Mouse (Mus musculus): ENCODE data around the gene Akt3. TPM values are rescaled to one million over a fixed set of nuclear protein-coding genes. Genes with fewer than 3 reads are reported as not detected.

Akt3 gene
- polyA plus RNA-seq, 1 experiment from 2014 or later: 16.9 TPM

DNA sequence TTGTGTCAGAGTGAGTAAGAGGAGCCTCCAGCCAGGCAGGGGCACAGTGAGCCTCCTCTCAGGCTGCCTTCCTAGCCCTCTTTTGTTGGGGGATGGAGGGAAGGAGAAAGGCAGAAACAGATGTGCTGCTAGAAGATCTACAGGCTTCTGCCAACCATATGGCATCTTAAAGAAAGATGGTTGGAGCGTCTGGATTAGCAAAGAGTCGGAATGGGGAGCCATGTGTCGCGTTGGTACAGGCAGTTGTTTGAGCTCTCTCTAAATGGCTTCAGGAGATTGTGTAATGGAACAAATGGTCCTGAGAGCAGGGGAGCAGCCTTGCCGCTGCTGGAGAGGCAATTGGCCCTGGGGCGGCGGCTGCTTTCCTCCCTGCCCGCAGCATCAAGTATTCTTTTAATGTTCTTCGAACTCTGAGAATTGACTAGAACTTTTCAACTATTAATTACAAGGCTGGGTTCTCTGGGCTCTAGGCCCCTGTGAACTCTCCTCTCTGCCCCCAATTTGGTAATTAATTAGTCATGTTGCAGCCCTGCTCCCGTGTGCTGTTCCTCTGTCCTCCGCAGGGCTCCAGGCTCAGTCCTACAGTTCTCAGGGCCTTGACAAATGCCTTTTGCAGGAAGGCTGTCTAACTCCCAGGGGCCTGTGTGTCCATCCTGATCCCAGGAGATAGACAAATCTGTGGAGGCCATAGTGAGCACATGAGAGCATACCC, 263.1 kb downstream of the Akt3 start:
- Histone ChIP-seq H3K9me3 (replicated peaks) (no peaks in the 10 kb centered on the region), H3K36me3 (no peaks in the 10 kb centered on the region), H3K4me3 (replicated peaks) (no peak overlapping the region), H3K9ac (replicated peaks) (no peak overlapping the region), H3K4me2 (no peak overlapping the region), H3K4me1 (peaks cover 52% of the 10 kb centered on the region), H3K27ac (replicated peaks) (peak overlapping the region; percentile 64; the same call in 1 of the 2 replicates), H3K27me3 (replicated peaks) (peaks cover 4% of the 10 kb centered on the region; the same call in 1 of the 2 replicates)
- 19% methylated on average over 11 of the region's 11 CpGs for WGBS
- ATAC-seq (ENCODE audit: low FRiP score): no peak

- Histone ChIP-seq H3K27me3 (replicated peaks) (peaks cover 4% of the 10 kb centered on the region; the same call in 1 of the 2 replicates), H3K36me3 (no peaks in the 10 kb centered on the region), H3K4me2 (no peak overlapping the region), H3K4me3 (replicated peaks) (no peak overlapping the region), H3K9ac (replicated peaks) (no peak overlapping the region), H3K9me3 (replicated peaks) (no peaks in the 10 kb centered on the region), H3K27ac (replicated peaks) (0 out of 2 replicates have a peak overlapping the region, but pooled peaks have one; percentile 7), H3K4me1 (peaks cover 45% of the 10 kb centered on the region)
- ATAC-seq (ENCODE audit: low FRiP score): peak; percentile 25; the same call in 1 of the 2 replicates
- WGBS: 11% methylated on average over 7 of the region's 7 CpGs
Measured at GRCm38 (mm10) chr1:176994087-176994486, 263.9 kb downstream of the Akt3 start.

DNA sequence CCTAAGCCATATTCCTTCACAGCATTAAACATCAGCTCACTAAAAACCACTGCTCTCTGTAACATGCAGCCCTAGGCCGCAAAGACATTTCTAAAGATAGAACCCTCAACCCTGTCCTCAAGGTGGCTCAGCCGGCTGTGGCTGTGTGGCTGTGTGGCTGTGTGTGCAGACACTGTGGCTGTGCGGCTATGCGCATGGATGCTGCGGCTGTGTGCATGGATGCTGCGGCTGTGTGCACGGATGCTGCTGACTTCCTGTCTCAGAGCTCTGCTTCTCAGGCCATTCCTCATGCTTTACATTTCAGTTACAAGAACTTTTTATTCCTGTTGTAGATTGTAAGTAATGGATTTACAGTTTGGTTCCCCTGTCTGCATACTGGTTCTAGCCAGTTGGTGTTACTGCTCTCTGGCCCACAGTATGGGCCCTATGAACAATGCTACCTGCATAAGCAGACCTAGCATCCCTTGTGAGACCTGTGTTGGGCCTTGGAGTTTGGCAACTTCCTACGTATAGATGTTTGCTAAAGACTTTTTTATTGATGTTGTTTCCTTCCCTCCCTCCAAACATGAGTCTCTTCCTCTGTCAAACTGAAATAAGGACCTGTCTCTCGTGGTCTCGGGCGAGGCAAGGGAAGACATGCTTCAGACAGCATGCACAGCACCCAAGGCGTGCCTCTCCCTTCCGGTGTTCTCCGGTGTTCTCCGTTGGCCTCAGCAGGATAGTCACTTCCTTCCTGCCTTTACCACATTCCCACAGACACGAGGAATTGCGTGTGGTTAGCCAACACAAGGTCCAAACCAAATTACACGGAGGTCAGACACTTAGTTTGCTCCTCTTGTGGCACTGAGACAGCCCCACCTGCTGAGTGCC, 264.6 kb downstream of the Akt3 start:
- Histone ChIP-seq H3K9ac (replicated peaks) (no peak overlapping the region), H3K9me3 (replicated peaks) (no peaks in the 10 kb centered on the region), H3K27me3 (replicated peaks) (peaks cover 4% of the 10 kb centered on the region; the same call in 1 of the 2 replicates), H3K27ac (replicated peaks) (0 out of 2 replicates have a peak overlapping the region, but pooled peaks have one; percentile 3), H3K4me2 (no peak overlapping the region), H3K36me3 (no peaks in the 10 kb centered on the region), H3K4me3 (replicated peaks) (no peak overlapping the region), H3K4me1 (peaks cover 39% of the 10 kb centered on the region)
- no peak for ATAC-seq (ENCODE audit: low FRiP score)
- WGBS: 70% methylated on average over 18 of the region's 18 CpGs

- WGBS: 28% methylated on average over 8 of the region's 8 CpGs
- H3K36me3 ChIP-seq: no peaks in the 10 kb centered on the region
- H3K4me2 ChIP-seq: no peak overlapping the region
- no peaks in the 10 kb centered on the region for H3K9me3 ChIP-seq (replicated peaks)
- no peak overlapping the region for H3K27ac ChIP-seq (replicated peaks)
- peaks cover 4% of the 10 kb centered on the region; the same call in 1 of the 2 replicates for H3K27me3 ChIP-seq (replicated peaks)
- peaks cover 31% of the 10 kb centered on the region for H3K4me1 ChIP-seq
- no peak for ATAC-seq (ENCODE audit: low FRiP score)
- no peak overlapping the region for H3K4me3 ChIP-seq (replicated peaks)
- H3K9ac ChIP-seq (replicated peaks): no peak overlapping the region
Measured at GRCm38 (mm10) chr1:176992517-176992916, 265.5 kb downstream of the Akt3 start.

DNA sequence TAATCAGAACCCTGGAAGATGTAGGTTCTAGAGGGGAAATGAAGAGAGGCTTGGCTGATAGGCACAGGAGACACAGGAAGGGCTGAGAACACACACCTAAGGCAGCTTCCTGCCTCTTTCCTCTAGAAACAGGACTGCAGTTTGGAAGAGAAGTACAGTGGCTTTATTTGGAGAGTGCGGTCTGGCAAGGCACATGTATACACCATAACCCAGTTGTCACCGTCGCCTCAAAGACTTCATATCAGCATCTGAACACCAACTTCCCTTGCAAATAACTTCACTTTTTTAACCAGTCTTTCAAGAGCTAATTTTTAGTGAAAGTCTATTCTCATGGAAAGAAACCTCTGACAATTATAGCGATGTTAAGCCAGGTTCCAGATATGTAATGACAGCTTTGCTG, 266.5 kb downstream of the Akt3 start:
- 95% methylated on average over 4 of the region's 4 CpGs for WGBS
- Histone ChIP-seq H3K9ac (replicated peaks) (no peak overlapping the region), H3K9me3 (replicated peaks) (no peaks in the 10 kb centered on the region), H3K4me1 (peaks cover 30% of the 10 kb centered on the region), H3K27ac (replicated peaks) (no peak overlapping the region), H3K4me3 (replicated peaks) (no peak overlapping the region), H3K36me3 (no peaks in the 10 kb centered on the region), H3K4me2 (no peak overlapping the region), H3K27me3 (replicated peaks) (peaks cover 4% of the 10 kb centered on the region; the same call in 1 of the 2 replicates)
- ATAC-seq (ENCODE audit: low FRiP score): no peak

- WGBS: 66% methylated on average over 6 of the region's 6 CpGs
Measured at GRCm38 (mm10) chr1:176986990-176987740, 270.8 kb downstream of the Akt3 start.

DNA sequence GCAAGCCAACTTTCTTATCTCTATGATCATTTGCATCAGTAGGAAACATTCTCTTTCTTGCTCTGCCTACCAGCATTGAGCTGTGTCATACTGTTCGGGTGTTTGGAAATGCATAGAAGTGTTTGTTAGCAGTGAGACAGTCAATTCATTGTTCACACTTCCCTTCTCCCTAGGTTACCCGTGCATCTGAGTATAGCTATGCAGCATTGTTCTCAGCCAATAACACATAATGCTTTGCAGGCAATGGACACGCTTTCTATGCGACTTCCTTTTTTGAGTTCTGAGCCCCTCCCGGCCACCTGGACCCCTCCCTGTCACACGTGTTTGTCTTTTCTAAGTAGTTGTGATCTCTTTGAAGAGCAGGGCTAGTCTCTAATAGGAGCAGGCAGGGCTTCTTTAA, 271.7 kb downstream of the Akt3 start:
- H3K9me3 ChIP-seq (replicated peaks): no peaks in the 10 kb centered on the region
- 39% methylated on average over 6 of the region's 6 CpGs for WGBS
- peaks cover 25% of the 10 kb centered on the region for H3K4me1 ChIP-seq
- H3K27me3 ChIP-seq (replicated peaks): no peaks in the 10 kb centered on the region; the same call in 1 of the 2 replicates
- H3K4me2 ChIP-seq: no peak overlapping the region
- no peaks in the 10 kb centered on the region for H3K36me3 ChIP-seq
- no peak overlapping the region for H3K27ac ChIP-seq (replicated peaks)
- no peak overlapping the region for H3K9ac ChIP-seq (replicated peaks)
- no peak overlapping the region for H3K4me3 ChIP-seq (replicated peaks)
- ATAC-seq (ENCODE audit: low FRiP score): no peak

More at GRCm38 (mm10) chr1:176986990-176987740, 270.8 kb downstream of the Akt3 start:
- H3K4me3 ChIP-seq (replicated peaks): no peak overlapping the region
- H3K27ac ChIP-seq (replicated peaks): no peak overlapping the region
- no peaks in the 10 kb centered on the region for H3K9me3 ChIP-seq (replicated peaks)
- H3K36me3 ChIP-seq: no peaks in the 10 kb centered on the region
- peaks cover 22% of the 10 kb centered on the region for H3K4me1 ChIP-seq
- no peak for ATAC-seq (ENCODE audit: low FRiP score)
- no peaks in the 10 kb centered on the region; the same call in 1 of the 2 replicates for H3K27me3 ChIP-seq (replicated peaks)
- no peak overlapping the region for H3K4me2 ChIP-seq
- H3K9ac ChIP-seq (replicated peaks): no peak overlapping the region

- no peak for ATAC-seq (ENCODE audit: low FRiP score)
- H3K4me1 ChIP-seq: peaks cover 31% of the 10 kb centered on the region
- H3K4me2 ChIP-seq: no peak overlapping the region
- 53% methylated on average over 6 of the region's 6 CpGs for WGBS
- H3K9me3 ChIP-seq (replicated peaks): no peaks in the 10 kb centered on the region
- H3K27me3 ChIP-seq (replicated peaks): no peaks in the 10 kb centered on the region; the same call in 1 of the 2 replicates
- no peaks in the 10 kb centered on the region for H3K36me3 ChIP-seq
- H3K4me3 ChIP-seq (replicated peaks): no peak overlapping the region
- no peak overlapping the region for H3K9ac ChIP-seq (replicated peaks)
- no peak overlapping the region for H3K27ac ChIP-seq (replicated peaks)
Measured at GRCm38 (mm10) chr1:176985691-176986090, 272.3 kb downstream of the Akt3 start.

DNA sequence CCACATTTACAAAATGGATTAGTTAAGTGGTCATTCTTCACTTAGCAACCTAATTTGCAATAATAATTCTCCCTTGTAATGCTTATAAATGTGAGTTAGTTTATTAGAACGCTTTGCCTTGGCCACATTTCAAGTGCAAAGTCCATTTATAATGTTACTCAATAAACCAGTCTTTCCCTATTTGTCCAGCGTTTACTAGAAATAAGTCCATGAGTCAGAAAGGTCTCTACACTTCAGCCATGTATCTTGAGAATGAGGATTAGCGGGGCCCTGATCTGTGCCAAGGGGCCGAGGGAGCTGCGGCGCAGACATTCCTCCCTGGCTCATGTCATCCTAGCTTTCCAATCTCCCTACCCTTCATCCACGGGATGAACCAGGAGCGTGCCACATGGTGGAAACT, 275.3 kb downstream of the Akt3 start:
- ATAC-seq (ENCODE audit: low FRiP score): no peak
- Histone ChIP-seq H3K36me3 (no peaks in the 10 kb centered on the region), H3K27me3 (replicated peaks) (peaks cover 4% of the 10 kb centered on the region; the same call in 1 of the 2 replicates), H3K9ac (replicated peaks) (no peak overlapping the region), H3K4me2 (no peak overlapping the region), H3K4me3 (replicated peaks) (no peak overlapping the region), H3K27ac (replicated peaks) (no peak overlapping the region), H3K4me1 (peaks cover 35% of the 10 kb centered on the region), H3K9me3 (replicated peaks) (no peaks in the 10 kb centered on the region)
- WGBS: 86% methylated on average over 8 of the region's 8 CpGs

DNA sequence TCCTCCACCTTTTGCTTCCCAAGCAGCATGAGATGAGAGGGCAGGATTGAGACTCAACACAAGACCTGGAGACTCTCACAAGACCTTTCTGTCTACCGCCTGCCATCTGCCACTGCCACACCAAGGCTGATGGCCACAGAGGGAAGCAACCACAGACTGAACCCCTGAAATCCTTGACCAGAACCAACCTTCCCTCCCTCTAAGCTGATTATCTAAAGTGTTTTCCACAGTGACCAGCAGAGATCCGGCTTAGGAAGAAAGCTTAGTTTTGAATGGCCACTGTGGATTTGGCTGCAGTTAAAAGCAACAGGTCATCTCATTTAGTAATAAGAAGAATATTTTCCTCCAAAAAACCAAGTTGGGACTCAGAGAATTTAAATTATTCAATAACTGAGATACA, 276.5 kb downstream of the Akt3 start:
- WGBS: 90% methylated on average over 2 of the region's 2 CpGs
- no peak overlapping the region for H3K4me3 ChIP-seq (replicated peaks)
- H3K36me3 ChIP-seq: no peaks in the 10 kb centered on the region
- peaks cover 26% of the 10 kb centered on the region for H3K4me1 ChIP-seq
- no peak overlapping the region for H3K4me2 ChIP-seq
- no peak overlapping the region for H3K27ac ChIP-seq (replicated peaks)
- no peak overlapping the region for H3K9ac ChIP-seq (replicated peaks)
- peaks cover 4% of the 10 kb centered on the region; the same call in 1 of the 2 replicates for H3K27me3 ChIP-seq (replicated peaks)
- no peaks in the 10 kb centered on the region for H3K9me3 ChIP-seq (replicated peaks)
- ATAC-seq (ENCODE audit: low FRiP score): no peak

DNA sequence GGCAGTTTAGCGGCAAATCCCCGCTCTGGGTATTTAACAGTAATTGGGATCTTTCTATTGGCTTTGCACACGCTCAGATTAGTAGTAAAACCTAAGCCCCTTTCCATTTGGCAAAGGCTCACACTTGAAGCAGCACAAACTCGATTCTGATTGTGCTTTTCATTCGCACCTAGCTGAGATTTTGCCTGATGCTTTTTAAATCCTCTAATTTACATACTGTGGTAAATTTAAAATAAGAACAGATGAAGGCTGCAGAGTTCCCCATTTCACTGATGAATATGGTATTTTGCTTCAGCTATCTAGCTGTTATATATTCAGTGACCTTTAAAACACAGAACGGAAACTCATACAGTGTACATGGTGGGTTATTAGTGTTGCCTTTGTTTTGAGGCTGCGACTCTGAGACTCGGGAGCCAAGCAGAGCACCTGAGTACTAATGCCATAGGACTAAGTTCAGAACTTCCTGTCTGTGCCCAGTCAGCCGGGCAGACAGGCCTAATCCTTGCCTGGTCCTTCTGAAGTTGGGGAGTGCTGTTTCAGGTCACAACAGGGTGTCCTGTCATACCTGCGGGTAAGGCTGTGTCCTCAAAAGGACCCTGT, 277.1 kb downstream of the Akt3 start:
- 77% methylated on average over 10 of the region's 10 CpGs for WGBS
- H3K27ac ChIP-seq (replicated peaks): no peak overlapping the region
- H3K36me3 ChIP-seq: no peaks in the 10 kb centered on the region
- H3K9me3 ChIP-seq (replicated peaks): no peaks in the 10 kb centered on the region
- no peak overlapping the region for H3K9ac ChIP-seq (replicated peaks)
- no peak overlapping the region for H3K4me3 ChIP-seq (replicated peaks)
- peaks cover 4% of the 10 kb centered on the region; the same call in 1 of the 2 replicates for H3K27me3 ChIP-seq (replicated peaks)
- peaks cover 20% of the 10 kb centered on the region for H3K4me1 ChIP-seq
- ATAC-seq (ENCODE audit: low FRiP score): no peak; the same call in 1 of the 2 replicates
- no peak overlapping the region for H3K4me2 ChIP-seq
